Mouse (Mus musculus) CH12.LX (cell line): Measurements from ENCODE around the gene Cdkn2d.

Experiments
- CTCF ChIP-seq, 2 experiments: IDR thresholded peaks in 1 of 2; conservative IDR thresholded peaks in 1 of 2; 2 replicates each; pipeline ENCODE4 v1.5.1; 2011 to 2012; ENCODE audit warnings: low read depth in 2 of 2, low read length in 2 of 2, improper control_type of control experiment in 1 of 2, inconsistent platforms in 1 of 2, mild to moderate bottlenecking in 1 of 2, moderate library complexity in 1 of 2
- NRF1 ChIP-seq: IDR thresholded peaks from 2 replicates; pipeline ENCODE4 v1.6.1; 2014; ENCODE audit warnings: low read depth, mild to moderate bottlenecking, inconsistent platforms, low read length, improper control_type of control experiment, moderate library complexity
- POLR2A ChIP-seq: IDR thresholded peaks from 2 replicates; pipeline ENCODE4 v1.6.1; 2011; ENCODE audit warnings: low read depth, mild to moderate bottlenecking, improper control_type of control experiment, low read length
- RCOR1 ChIP-seq: conservative IDR thresholded peaks from 2 replicates; pipeline ENCODE4 v1.6.1; 2012; ENCODE audit warnings: low read depth, mild to moderate bottlenecking, inconsistent platforms, low read length, improper control_type of control experiment
- TCF12 ChIP-seq: IDR thresholded peaks from 2 replicates; pipeline ENCODE4 v1.6.1; 2014; ENCODE audit warnings: low read depth, mild to moderate bottlenecking, inconsistent platforms, low read length, improper control_type of control experiment
- USF2 ChIP-seq: conservative IDR thresholded peaks from 2 replicates; pipeline ENCODE4 v1.6.1; 2011; ENCODE audit warnings: low read depth, low read length, improper control_type of control experiment

GRCm38 (mm10) chr9:21246342-21246741 lies 44.9 kb downstream of the Cdkn2d start:
- no peak for TF ChIP-seq NRF1
- no peak for TF ChIP-seq RCOR1
- no peak for TF ChIP-seq USF2
- TF ChIP-seq CTCF (conservative IDR thresholded peaks at IDR 0.05 in 1 of 2, IDR thresholded peaks at IDR 0.05 in 1 of 2; ENCODE audit: low read depth in 2 of 2, low read length in 2 of 2): no peak
- TF ChIP-seq POLR2A: no peak
- no peak for TF ChIP-seq TCF12
